Mouse (Mus musculus) ES-E14 (cell line): ENCODE data around the gene Kifc3.

Source experiments
- CHD2 ChIP-seq: IDR thresholded peaks from 2 replicates; pipeline ENCODE4 v1.6.1; 2014; ENCODE audit warnings: mild to moderate bottlenecking, low read depth, low read length, inconsistent platforms
- HCFC1 ChIP-seq: IDR thresholded peaks from 2 replicates; pipeline ENCODE4 v1.6.1; 2012; ENCODE audit warnings: low read length, inconsistent platforms, borderline replicate concordance; ENCODE audit not compliant: insufficient read depth
- MAFK ChIP-seq: IDR thresholded peaks from 2 replicates; pipeline ENCODE4 v1.6.1; 2014; ENCODE audit warnings: mild to moderate bottlenecking, low read depth, low read length, inconsistent platforms; ENCODE audit not compliant: insufficient read depth
- ZC3H11A ChIP-seq: IDR thresholded peaks from 2 replicates; pipeline ENCODE4 v1.6.1; 2012; ENCODE audit warnings: low read depth, mild to moderate bottlenecking, inconsistent platforms, low read length, borderline replicate concordance
- ZNF384 ChIP-seq: IDR thresholded peaks from 2 replicates; pipeline ENCODE4 v1.6.1; 2012; ENCODE audit warnings: low read depth, low read length, inconsistent platforms

DNA sequence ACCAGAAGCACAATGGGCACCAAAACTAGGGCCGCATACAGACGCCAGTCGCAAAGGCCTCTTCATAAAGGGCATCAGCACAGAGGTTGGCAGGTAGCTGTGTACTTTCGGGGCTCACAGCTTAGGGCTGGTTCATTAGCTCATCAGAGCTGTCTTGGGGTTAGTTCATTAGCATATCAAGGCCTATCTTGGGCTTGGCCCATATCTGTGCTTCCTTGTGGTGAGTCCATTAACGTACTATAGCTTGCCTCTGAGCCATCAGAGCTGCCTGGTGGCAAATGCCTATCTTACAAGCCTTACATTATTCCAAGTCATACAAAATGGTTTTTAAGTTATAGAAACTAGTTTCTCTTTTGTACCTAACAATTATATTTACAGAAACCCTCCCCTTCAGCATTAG, 21.4 kb upstream of the Kifc3 start:
- no peak for TF ChIP-seq ZC3H11A
- no peak for TF ChIP-seq ZNF384
- TF ChIP-seq CHD2, result no peak
- TF ChIP-seq MAFK, result no peak
- no peak for TF ChIP-seq HCFC1
